Mouse (Mus musculus) E14TG2a.4 (cell line): ENCODE measurements around the gene Abca14.
"Not testable (repeated sequence)": the region's sequence is repeated elsewhere in the genome, so short reads cannot be mapped to it uniquely, and the experiment has no call there.

ENCODE experiments used
- H3K27me3 ChIP-seq: 2 replicates; pipeline ENCODE4 v1.6.1; 2014; ENCODE audit warnings: low read length, control low read depth; ENCODE audit not compliant: insufficient read depth
- H3K36me3 ChIP-seq: 2 replicates; pipeline ENCODE4 v1.6.1; 2014; ENCODE audit warnings: low read length, control low read depth; ENCODE audit not compliant: insufficient read depth
- H3K4me1 ChIP-seq: replicated peaks from 2 replicates; pipeline ENCODE4 v1.6.1; 2014; ENCODE audit warnings: low read depth, low read length, control low read depth
- H3K4me3 ChIP-seq: replicated peaks from 2 replicates; pipeline ENCODE4 v1.5.1; 2014; ENCODE audit warnings: mild to moderate bottlenecking, low read length
- H3K9me3 ChIP-seq: 2 replicates; pipeline ENCODE4 v1.6.1; 2014; ENCODE audit warnings: low read length, control low read depth
- CTCF ChIP-seq: conservative IDR thresholded peaks from 2 replicates; pipeline ENCODE4 v1.5.1; 2014; ENCODE audit warnings: low read length
- NANOG ChIP-seq: IDR thresholded peaks from 2 replicates; pipeline ENCODE4 v1.6.1; 2014; ENCODE audit warnings: borderline replicate concordance, low read length, mixed read lengths
- POU5F1 ChIP-seq: IDR thresholded peaks from 2 replicates; pipeline ENCODE4 v1.6.1; 2014; ENCODE audit warnings: low read length, borderline replicate concordance

Gene Abca14

DNA sequence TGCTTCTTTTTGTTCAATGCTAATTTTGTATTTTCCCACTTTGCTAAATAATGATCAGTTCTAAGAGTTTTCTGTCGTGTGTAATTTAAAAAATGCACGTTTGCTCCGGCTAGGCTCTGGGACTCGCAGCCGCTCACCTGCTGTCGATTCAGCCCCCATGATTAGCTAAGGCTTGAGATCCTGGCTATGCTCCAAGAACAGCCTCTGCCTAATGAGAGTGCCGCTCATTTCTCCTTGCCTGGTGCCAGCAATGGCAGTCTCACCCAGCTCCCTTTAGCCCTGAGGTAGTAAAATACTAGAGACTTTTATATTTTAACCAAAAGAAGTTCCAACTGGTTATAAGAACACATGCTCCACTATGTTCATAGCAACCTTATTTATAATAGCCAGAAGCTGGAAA is 68.3 kb downstream of the Abca14 start:
- TF ChIP-seq NANOG (no peak), POU5F1 (no peak), CTCF (no peak)
- Histone ChIP-seq H3K4me3 (no peak overlapping the region), H3K9me3 (no peaks in the 10 kb centered on the region), H3K27me3 (no peaks in the 10 kb centered on the region), H3K4me1 (no peaks in the 10 kb centered on the region), H3K36me3 (no peaks in the 10 kb centered on the region)

DNA sequence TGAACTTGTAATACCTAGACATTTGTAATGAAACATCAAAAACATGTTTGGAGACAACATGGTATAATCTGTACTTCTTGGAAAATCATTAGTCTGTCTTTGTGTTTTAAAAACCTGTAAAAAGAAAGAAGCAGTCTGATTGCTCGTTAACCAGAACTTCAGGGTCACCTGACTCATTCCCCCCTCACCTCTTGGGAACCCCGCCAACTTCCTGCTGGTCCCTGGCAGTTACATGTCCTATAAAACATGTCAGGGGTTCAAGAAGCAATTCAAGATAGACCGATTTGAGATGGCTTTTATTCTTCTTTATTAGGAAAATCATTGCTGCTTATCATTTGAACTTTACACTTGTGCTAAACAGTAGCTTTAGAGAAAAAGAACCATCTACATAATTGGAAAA is 81.5 kb downstream of the Abca14 start:
- Histone ChIP-seq H3K4me1 (no peaks in the 10 kb centered on the region), H3K27me3 (no peaks in the 10 kb centered on the region), H3K4me3 (no peak overlapping the region), H3K9me3 (peaks cover 21% of the 10 kb centered on the region), H3K36me3 (no peaks in the 10 kb centered on the region)
- TF ChIP-seq POU5F1 (no peak), NANOG (no peak), CTCF (no peak)

DNA sequence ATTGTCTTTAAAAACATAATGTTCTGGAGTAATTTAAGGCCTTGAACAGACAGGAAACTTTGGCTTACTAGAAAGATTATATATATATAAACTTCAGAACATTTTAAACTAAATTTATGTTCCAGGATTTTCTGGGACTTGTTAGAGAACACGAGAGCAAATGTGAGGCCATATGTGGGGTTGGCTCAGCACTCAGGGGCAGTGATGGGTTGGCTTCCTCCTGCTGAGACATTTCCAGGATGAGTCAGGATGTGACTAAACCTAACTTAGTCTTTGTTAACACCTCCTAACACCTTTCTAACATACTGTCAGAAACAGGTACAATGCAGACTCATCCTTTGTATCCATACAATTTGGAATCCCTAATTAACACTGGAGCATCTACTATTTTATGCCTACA is 112.3 kb downstream of the Abca14 start:
- no peaks in the 10 kb centered on the region for H3K36me3 ChIP-seq
- no peak overlapping the region for H3K4me3 ChIP-seq
- TF ChIP-seq CTCF: no peak
- no peak for TF ChIP-seq POU5F1
- no peak for TF ChIP-seq NANOG
- peaks cover 24% of the 10 kb centered on the region for H3K9me3 ChIP-seq
- H3K4me1 ChIP-seq: peaks cover 5% of the 10 kb centered on the region
- no peaks in the 10 kb centered on the region for H3K27me3 ChIP-seq

DNA sequence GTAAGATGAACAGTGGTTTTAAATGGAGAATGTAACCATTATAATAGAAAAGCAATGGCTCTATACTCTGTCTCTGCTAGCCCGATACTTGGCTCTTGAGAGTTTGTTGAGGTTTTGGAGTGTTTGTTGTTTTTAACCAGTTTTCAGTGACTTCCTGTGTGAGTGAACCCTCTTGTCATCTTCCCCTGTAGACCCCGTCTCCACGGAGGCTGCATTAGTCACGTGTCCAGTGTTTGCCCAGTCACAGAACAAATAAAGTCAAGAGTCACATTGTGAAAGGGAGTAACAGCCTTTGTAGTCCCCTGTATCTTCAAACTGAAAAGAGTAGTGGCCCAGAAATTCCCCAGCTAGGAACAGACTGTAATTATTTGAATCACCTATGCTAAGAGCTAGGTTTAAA is 119.2 kb downstream of the Abca14 start:
- no peak for TF ChIP-seq NANOG
- no peak for TF ChIP-seq CTCF
- TF ChIP-seq POU5F1: no peak
- H3K27me3 ChIP-seq: 0 out of 2 replicates have a peak, but pooled peaks cover 3% of the 10 kb centered on the region
- no peaks in the 10 kb centered on the region for H3K9me3 ChIP-seq
- H3K36me3 ChIP-seq: no peaks in the 10 kb centered on the region
- H3K4me1 ChIP-seq: peaks cover 46% of the 10 kb centered on the region
- H3K4me3 ChIP-seq: no peak overlapping the region

DNA sequence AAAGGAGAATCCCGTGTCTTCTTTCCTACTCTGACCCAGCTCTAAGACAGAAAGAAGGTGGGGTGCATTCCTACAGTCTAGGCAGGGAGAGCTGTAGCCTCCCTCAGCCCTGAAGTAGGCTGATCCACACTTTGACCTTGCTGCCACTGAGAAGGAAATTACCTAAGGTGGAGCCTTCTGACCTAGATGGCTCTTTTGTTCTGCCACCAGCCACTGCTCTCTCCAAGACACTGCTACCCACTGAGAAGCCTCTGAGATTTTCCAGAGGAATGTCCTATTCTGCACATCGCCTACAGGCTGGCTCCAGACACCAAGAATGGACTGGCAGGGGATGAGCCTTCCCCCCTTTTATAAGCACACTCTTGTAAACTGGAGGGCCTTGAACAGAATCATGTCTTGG is 122.2 kb downstream of the Abca14 start:
- Histone ChIP-seq H3K4me1 (peaks cover 50% of the 10 kb centered on the region), H3K27me3 (peaks cover 13% of the 10 kb centered on the region)
- H3K36me3 ChIP-seq, H3K9me3 ChIP-seq, H3K4me3 ChIP-seq: not testable (repeated sequence)
- peak; percentile 41; the same call in 1 of the 2 replicates for TF ChIP-seq NANOG

DNA sequence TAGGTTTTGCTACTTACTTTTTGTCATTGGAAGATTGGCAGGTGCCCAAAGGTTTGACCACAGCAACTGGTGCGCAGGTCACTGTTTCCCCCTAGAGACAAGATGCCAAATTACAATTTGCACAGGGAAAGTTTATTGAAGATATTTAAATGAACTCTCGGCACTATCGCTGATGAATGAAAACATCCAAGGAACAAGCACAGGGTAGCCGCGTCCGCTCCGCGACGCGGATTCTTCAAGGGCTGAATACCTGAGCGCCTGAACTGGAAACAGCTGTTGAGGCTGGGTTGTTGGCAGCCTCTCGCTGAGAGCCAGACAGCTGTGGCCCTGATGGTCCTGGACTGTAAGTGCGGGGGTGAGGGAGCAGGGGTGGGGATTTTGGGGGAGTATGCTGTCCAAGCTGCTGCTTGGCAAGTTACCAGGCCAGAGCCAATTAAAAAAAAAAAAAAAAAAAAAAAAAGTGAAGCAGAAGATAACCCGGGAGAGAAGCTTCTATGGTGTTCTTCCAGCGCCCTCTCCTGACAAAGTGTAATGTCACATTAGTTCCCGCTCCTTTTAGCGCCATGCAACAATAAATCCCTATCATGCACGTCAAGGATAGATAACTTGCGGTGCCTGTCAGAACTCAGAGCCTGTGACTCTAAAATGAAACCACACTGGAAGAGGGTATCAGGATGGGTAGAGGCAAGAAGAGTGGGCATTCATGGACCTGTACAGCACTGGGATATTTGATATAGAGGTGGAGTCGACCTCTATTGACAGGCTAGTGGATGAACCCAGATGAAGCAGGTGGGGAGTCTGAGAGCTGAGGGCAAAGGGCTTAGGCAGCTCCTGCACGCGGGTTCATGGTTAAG is 123.7 kb downstream of the Abca14 start:
- no peaks in the 10 kb centered on the region for H3K9me3 ChIP-seq
- no peak for TF ChIP-seq POU5F1
- no peak for TF ChIP-seq NANOG
- peak; percentile 59 for TF ChIP-seq CTCF
- peaks cover 50% of the 10 kb centered on the region for H3K4me1 ChIP-seq
- H3K36me3 ChIP-seq: no peaks in the 10 kb centered on the region
- peak overlapping the region; percentile 53 for H3K4me3 ChIP-seq
- peaks cover 13% of the 10 kb centered on the region for H3K27me3 ChIP-seq

DNA sequence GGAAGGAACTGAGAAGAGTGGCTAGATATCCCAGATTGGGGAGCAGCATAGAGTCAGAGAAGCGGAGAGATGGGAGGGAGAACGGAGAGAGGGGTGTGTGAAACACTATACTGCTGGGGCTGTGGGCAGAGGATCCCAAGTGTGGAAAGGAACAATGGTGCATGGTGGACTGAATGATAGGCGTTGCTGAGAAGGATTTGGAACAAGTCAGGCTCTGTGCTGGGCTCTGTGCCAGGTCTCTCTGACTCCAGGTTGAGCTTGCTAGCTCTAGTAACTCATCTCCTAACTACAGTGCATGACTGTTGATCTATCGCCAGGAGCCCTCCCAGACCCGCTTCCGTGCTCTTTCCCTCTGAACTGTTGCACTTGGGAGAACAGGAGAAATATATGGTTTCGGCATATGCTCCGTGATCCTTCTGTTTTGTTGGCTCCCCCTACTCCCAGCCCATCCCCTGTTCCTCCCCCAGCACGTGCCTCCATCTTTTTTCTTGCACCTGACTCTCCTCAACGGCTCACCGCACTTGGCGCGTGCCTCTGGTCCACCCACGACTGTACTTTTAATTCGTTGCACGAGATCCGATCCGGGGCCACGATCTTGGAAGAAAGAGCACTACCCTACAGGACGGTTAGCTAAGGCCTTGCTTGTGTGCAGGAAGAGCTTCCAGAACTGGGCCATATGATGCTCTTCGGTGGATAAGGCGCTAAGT is 124.5 kb downstream of the Abca14 start, which contains the start of gene Abca15:
TSS of gene Abca15 (plus strand) at position 584 of the 707 bp plus-strand sequence.
- peaks cover 50% of the 10 kb centered on the region for H3K4me1 ChIP-seq
- H3K27me3 ChIP-seq: peaks cover 13% of the 10 kb centered on the region
- no peaks in the 10 kb centered on the region for H3K9me3 ChIP-seq
- peak within 1 kb of the TSS; percentile 53; the same call in 1 of the 2 replicates for H3K4me3 ChIP-seq
- H3K36me3 ChIP-seq: no peaks in the 10 kb centered on the region
- no peak for TF ChIP-seq NANOG
- no peak for TF ChIP-seq POU5F1
- no peak for TF ChIP-seq CTCF

DNA sequence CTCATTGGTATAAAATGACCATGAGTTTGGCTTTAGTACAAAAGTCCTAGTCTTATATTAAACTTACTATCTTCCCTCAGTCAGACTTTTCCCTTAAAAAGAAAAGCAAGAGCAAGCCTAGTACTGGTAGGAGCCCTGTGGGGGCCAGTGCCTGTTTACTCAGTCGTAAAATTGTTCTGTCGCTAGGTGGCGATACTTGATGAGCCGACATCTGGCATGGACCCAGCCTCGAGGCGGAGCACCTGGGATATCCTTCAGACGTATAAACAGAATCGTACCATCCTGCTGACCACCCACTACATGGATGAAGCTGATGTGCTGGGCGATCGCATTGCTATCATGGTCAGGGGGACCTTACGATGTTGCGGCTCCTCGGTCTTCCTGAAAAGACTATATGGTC is 157.4 kb downstream of the Abca14 start:
- TF ChIP-seq NANOG (no peak), CTCF (peak; percentile 35)
- H3K4me3 ChIP-seq: no peak overlapping the region

More for the DNA sequence above, 157.4 kb downstream of the Abca14 start:
- no peaks in the 10 kb centered on the region for H3K36me3 ChIP-seq
- H3K4me1 ChIP-seq: no peaks in the 10 kb centered on the region
- H3K9me3 ChIP-seq: no peaks in the 10 kb centered on the region
- no peaks in the 10 kb centered on the region for H3K27me3 ChIP-seq
